Mouse (Mus musculus) myocyte (in vitro differentiated cells): ENCODE measurements around the gene Mrpl58.

ENCODE experiments used
- CEBPB ChIP-seq: IDR thresholded peaks from 2 replicates; pipeline ENCODE4 v1.6.1; 2011; ENCODE audit warnings: mild to moderate bottlenecking, moderate library complexity; ENCODE audit not compliant: poor library complexity, insufficient read depth, severe bottlenecking
- E2F4 ChIP-seq: IDR thresholded peaks from one replicate; pipeline ENCODE4 v1.6.1; 2011; ENCODE audit warnings: mild to moderate bottlenecking, control low read depth, moderate library complexity; ENCODE audit not compliant: insufficient read depth
- MAX ChIP-seq: IDR thresholded peaks from one replicate; pipeline ENCODE4 v1.6.1; 2011; ENCODE audit warnings: low read depth, mild to moderate bottlenecking, control low read depth
- MYOD1 ChIP-seq, 3 experiments: IDR thresholded peaks; one replicate each; pipeline ENCODE4 v1.6.1; 2011; ENCODE audit warnings: control low read depth in 2 of 3, low read depth in 2 of 3, mild to moderate bottlenecking in 2 of 3, moderate library complexity in 1 of 3; ENCODE audit not compliant: insufficient read length in 2 of 3, control insufficient read depth in 1 of 3
- MYOG ChIP-seq, 3 experiments: IDR thresholded peaks; one replicate each; pipeline ENCODE4 v1.6.1; 2011; ENCODE audit warnings: control low read depth in 2 of 3, low read depth in 2 of 3, mild to moderate bottlenecking in 2 of 3; ENCODE audit not compliant: insufficient read length in 2 of 3, control insufficient read depth in 1 of 3, insufficient read depth in 1 of 3
- POLR2A ChIP-seq: IDR thresholded peaks from one replicate; pipeline ENCODE4 v1.6.1; 2011; ENCODE audit warnings: low read depth, mild to moderate bottlenecking, control low read depth, moderate library complexity; ENCODE audit not compliant: insufficient read length
- POLR2AphosphoS2 ChIP-seq: IDR thresholded peaks from one replicate; pipeline ENCODE4 v1.6.1; 2011; ENCODE audit warnings: low read depth, control low read depth; ENCODE audit not compliant: insufficient read length
- REST ChIP-seq: IDR thresholded peaks from one replicate; pipeline ENCODE4 v1.6.1; 2011; ENCODE audit warnings: mild to moderate bottlenecking, control low read depth, moderate library complexity; ENCODE audit not compliant: insufficient read depth, insufficient read length
- SRF ChIP-seq: IDR thresholded peaks from one replicate; pipeline ENCODE4 v1.6.1; 2011; ENCODE audit warnings: low read depth; ENCODE audit not compliant: control insufficient read depth, insufficient read length
- TCF12 ChIP-seq: IDR thresholded peaks from one replicate; pipeline ENCODE4 v1.6.1; 2011; ENCODE audit warnings: mild to moderate bottlenecking, control low read depth; ENCODE audit not compliant: poor library complexity, insufficient read depth, severe bottlenecking
- TCF3 ChIP-seq: IDR thresholded peaks from one replicate; pipeline ENCODE4 v1.6.1; 2011; ENCODE audit warnings: low read depth, control low read depth; ENCODE audit not compliant: insufficient read length
- USF1 ChIP-seq: IDR thresholded peaks from one replicate; pipeline ENCODE4 v1.6.1; 2011; ENCODE audit warnings: low read depth, mild to moderate bottlenecking, control low read depth, moderate library complexity

DNA sequence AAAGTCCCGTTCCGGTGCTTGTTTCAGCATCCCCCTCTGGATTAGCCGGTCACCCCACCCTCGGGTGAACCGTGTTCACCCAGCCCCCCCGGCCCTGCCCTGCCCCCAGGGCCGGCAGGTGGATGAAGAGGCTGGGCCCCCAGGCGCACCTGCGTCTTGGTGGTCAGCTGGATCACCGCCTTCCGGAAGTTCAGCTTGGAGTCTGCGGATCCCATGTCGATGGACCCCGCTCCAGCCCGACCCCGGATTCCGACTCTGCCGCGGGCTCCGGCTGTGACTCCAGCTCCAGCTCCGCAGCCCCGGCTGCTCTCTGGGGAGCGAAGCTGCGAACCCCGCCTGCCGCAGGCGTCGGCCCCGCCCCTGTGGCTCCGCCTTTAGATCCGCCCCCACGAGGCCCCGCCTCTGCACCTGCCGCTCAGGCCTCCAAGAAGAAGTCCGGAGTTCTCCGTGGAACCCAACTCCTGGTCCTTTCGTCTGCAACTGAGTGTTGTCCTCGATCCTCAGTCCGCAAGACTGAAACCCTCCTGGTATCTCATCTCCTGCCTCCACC is 36.1 kb upstream of the Mrpl58 start, which contains the start of gene Hid1:
- no peak for TF ChIP-seq E2F4
- TF ChIP-seq POLR2A = peak; percentile 93
- no peak for TF ChIP-seq TCF12
- TF ChIP-seq USF1 = no peak
- peak; percentile 53 to 83 (median 74) for TF ChIP-seq MYOG (IDR thresholded peaks at IDR 0.05; ENCODE audit: control insufficient read depth in 1 of 3, insufficient read depth in 1 of 3, insufficient read length in 2 of 3, low read depth in 2 of 3)
- no peak for TF ChIP-seq MAX
- no peak for TF ChIP-seq TCF3
- no peak for TF ChIP-seq REST
- no peak for TF ChIP-seq CEBPB
- peak in 2 of 3 experiments; percentile 84 to 87 for TF ChIP-seq MYOD1 (IDR thresholded peaks at IDR 0.05; ENCODE audit: control insufficient read depth in 1 of 3, insufficient read length in 2 of 3, low read depth in 2 of 3)
- TF ChIP-seq SRF = peak; percentile 36
- TF ChIP-seq POLR2AphosphoS2 = peak; percentile 84
